Mouse (Mus musculus) liver, postnatal 0 days (tissue): ENCODE results near the gene 2010300C02Rik.

Experiments used
- CTCF ChIP-seq: sonication (generic); IDR thresholded peaks from 2 replicates; pipeline ENCODE4 v1.5.1; 2016; ENCODE audit warnings: antibody characterized with exemption, low read depth
- EP300 ChIP-seq: IDR thresholded peaks from 2 replicates; pipeline ENCODE4 v1.6.1; 2016; ENCODE audit warnings: antibody characterized with exemption, low read depth, mild to moderate bottlenecking

DNA sequence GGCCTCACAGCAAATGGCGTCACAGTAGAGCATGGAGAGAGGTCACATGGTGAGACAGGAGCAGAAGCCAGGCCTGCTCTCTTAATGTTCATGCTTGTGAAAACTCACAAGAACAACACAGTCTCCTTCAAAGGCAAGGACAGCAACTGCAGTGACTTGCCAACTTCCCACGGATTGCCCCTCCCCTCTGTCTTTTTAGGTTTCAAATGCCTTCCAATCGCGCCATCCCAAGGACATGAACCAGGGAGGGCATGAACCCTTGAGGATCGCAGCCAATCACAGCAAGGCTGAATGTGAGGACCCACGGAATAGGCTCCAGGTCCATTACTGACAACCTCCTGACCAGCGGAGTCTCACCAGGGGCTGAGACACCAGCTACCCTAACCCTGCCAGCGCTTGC lies 31.5 kb downstream of the 2010300C02Rik start:
- TF ChIP-seq CTCF: no peak
- TF ChIP-seq EP300: no peak
